Mouse (Mus musculus) limb, embryonic 11.5 days (tissue): Measurements from ENCODE around the gene Gpatch8. TPM values are rescaled to one million over a fixed set of nuclear protein-coding genes. Genes with fewer than 3 reads are reported as not detected.
A peak's percentile ranks its signal among the peaks of the same experiment; 100 is the strongest.

Experiments
- ATAC-seq: fragments of 200-750 bp; cut with Nextera tagmentation; 2 replicates; pipeline ENCODE4 v1.8.0; 2017; ENCODE audit warnings: low read depth; ENCODE audit not compliant: insufficient number of reproducible peaks, low FRiP score, low TSS enrichment
- DNase-seq: peaks from one replicate; pipeline ENCODE4 v3.0.0-alpha.2; 2015; ENCODE audit warnings: low spot score
- H3K27ac ChIP-seq: fragments of 300-500 bp; sonication (generic); replicated peaks from 2 replicates; pipeline ENCODE4 v1.5.1; 2014; ENCODE audit warnings: low read depth, mild to moderate bottlenecking, low read length
- H3K27me3 ChIP-seq: fragments of 300-500 bp; sonication (generic); 2 replicates; pipeline ENCODE4 v1.6.1; 2014; ENCODE audit warnings: mild to moderate bottlenecking, low read length, mixed read lengths; ENCODE audit not compliant: control insufficient read depth, insufficient read depth
- H3K36me3 ChIP-seq: fragments of 300-500 bp; sonication (generic); 2 replicates; pipeline ENCODE4 v1.6.1; 2014; ENCODE audit warnings: mild to moderate bottlenecking, low read length, moderate library complexity, mixed read lengths; ENCODE audit not compliant: control insufficient read depth, insufficient read depth
- H3K4me1 ChIP-seq: fragments of 300-500 bp; sonication (generic); 2 replicates; pipeline ENCODE4 v1.6.1; 2014; ENCODE audit warnings: low read length, mixed read lengths; ENCODE audit not compliant: control insufficient read depth, insufficient read depth
- H3K4me2 ChIP-seq: fragments of 300-500 bp; sonication (generic); 2 replicates; pipeline ENCODE4 v1.6.1; 2014; ENCODE audit warnings: low read depth, mild to moderate bottlenecking, moderate library complexity; ENCODE audit not compliant: severe bottlenecking
- H3K4me3 ChIP-seq: fragments of 300-500 bp; sonication (generic); 2 replicates; pipeline ENCODE4 v1.5.1; 2014; ENCODE audit warnings: low read depth, low read length
- H3K9ac ChIP-seq: fragments of 300-500 bp; sonication (generic); 2 replicates; pipeline ENCODE4 v1.6.1; 2014; ENCODE audit warnings: mild to moderate bottlenecking, low read length
- H3K9me3 ChIP-seq: fragments of 300-500 bp; sonication (generic); 2 replicates; pipeline ENCODE4 v1.6.1; 2016; ENCODE audit warnings: low read length; ENCODE audit not compliant: control insufficient read depth
- WGBS: fragments of 180-500 bp; shearing (Covaris S2); extraction: QIAGEN DNeasy Blood & Tissue Kit; methylation state at CpG from one replicate; pipeline ENCODE4 v1.1.7; 2014; 5-methylcytosine and 5-hydroxymethylcytosine counted together
- polyA plus RNA-seq: library from polyadenylated mRNA; unstranded; fragments of >200 nt; fragmentation: Nextera tagmentation; extraction: Ambion mirVana; gene quantifications from 2 replicates; pipeline ENCODE4 v1.2.1, GENCODE M21; 2014

Gene Gpatch8
- polyA plus RNA-seq, 1 experiment from 2014 or later = 52.9 TPM

- ATAC-seq = no peak
- no peak for DNase-seq
- WGBS = 77% methylated on average over 3 of the region's 3 CpGs
These were observed 31.4 kb upstream of the Gpatch8 start for GRCm38 (mm10) chr11:102587554-102587953.

GRCm38 (mm10) chr11:102586445-102587130 lies 30.4 kb upstream of the Gpatch8 start:
- H3K36me3 ChIP-seq = no peaks in the 10 kb centered on the region
- H3K9ac ChIP-seq = no peak overlapping the region
- peaks cover 2% of the 10 kb centered on the region; the same call in 1 of the 2 replicates for H3K9me3 ChIP-seq
- no peaks in the 10 kb centered on the region for H3K27me3 ChIP-seq
- no peak for DNase-seq
- ATAC-seq = no peak
- 89% methylated on average over 4 of the region's 4 CpGs for WGBS
- H3K4me3 ChIP-seq = no peak overlapping the region
- H3K4me1 ChIP-seq = peaks cover 12% of the 10 kb centered on the region
- H3K4me2 ChIP-seq = no peak overlapping the region
- no peak overlapping the region for H3K27ac ChIP-seq

More at GRCm38 (mm10) chr11:102587554-102587953, 31.4 kb upstream of the Gpatch8 start:
- no peak overlapping the region for H3K4me2 ChIP-seq
- H3K4me3 ChIP-seq = no peak overlapping the region
- no peak overlapping the region for H3K9ac ChIP-seq
- H3K4me1 ChIP-seq = peaks cover 3% of the 10 kb centered on the region; the same call in 1 of the 2 replicates
- no peak overlapping the region for H3K27ac ChIP-seq
- H3K27me3 ChIP-seq = no peaks in the 10 kb centered on the region
- peaks cover 2% of the 10 kb centered on the region; the same call in 1 of the 2 replicates for H3K9me3 ChIP-seq
- no peaks in the 10 kb centered on the region for H3K36me3 ChIP-seq

GRCm38 (mm10) chr11:102582736-102583135 lies 26.5 kb upstream of the Gpatch8 start:
- Histone ChIP-seq H3K27me3 (no peaks in the 10 kb centered on the region), H3K9me3 (peaks cover 2% of the 10 kb centered on the region; the same call in 1 of the 2 replicates), H3K9ac (no peak overlapping the region), H3K4me1 (peaks cover 24% of the 10 kb centered on the region), H3K4me3 (no peak overlapping the region), H3K36me3 (no peaks in the 10 kb centered on the region), H3K4me2 (no peak overlapping the region), H3K27ac (no peak overlapping the region)
- 26% methylated on average over 5 of the region's 5 CpGs for WGBS
- DNase-seq = no peak
- no peak for ATAC-seq

GRCm38 (mm10) chr11:102582016-102582610 lies 25.9 kb upstream of the Gpatch8 start:
- ATAC-seq (no peak), DNase-seq (no peak)
- no peak overlapping the region for H3K4me3 ChIP-seq
- H3K9ac ChIP-seq = no peak overlapping the region
- H3K4me1 ChIP-seq = peaks cover 24% of the 10 kb centered on the region
- peaks cover 2% of the 10 kb centered on the region; the same call in 1 of the 2 replicates for H3K9me3 ChIP-seq
- no peak overlapping the region for H3K4me2 ChIP-seq
- 30% methylated on average over 13 of the region's 13 CpGs for WGBS
- H3K27ac ChIP-seq = no peak overlapping the region
- H3K27me3 ChIP-seq = no peaks in the 10 kb centered on the region
- H3K36me3 ChIP-seq = no peaks in the 10 kb centered on the region

GRCm38 (mm10) chr11:102581281-102582015 lies 25.3 kb upstream of the Gpatch8 start:
- H3K4me2 ChIP-seq = no peak overlapping the region
- no peaks in the 10 kb centered on the region for H3K9me3 ChIP-seq
- DNase-seq = no peak
- ATAC-seq = no peak
- H3K27ac ChIP-seq = no peak overlapping the region
- WGBS = 31% methylated on average over 11 of the region's 11 CpGs
- peaks cover 24% of the 10 kb centered on the region for H3K4me1 ChIP-seq
- no peaks in the 10 kb centered on the region for H3K27me3 ChIP-seq
- H3K4me3 ChIP-seq = no peak overlapping the region
- peak overlapping the region; percentile 14; the same call in 1 of the 2 replicates for H3K9ac ChIP-seq
- H3K36me3 ChIP-seq = no peaks in the 10 kb centered on the region

- H3K4me1 ChIP-seq = peaks cover 24% of the 10 kb centered on the region
- no peak overlapping the region for H3K4me3 ChIP-seq
- no peaks in the 10 kb centered on the region for H3K9me3 ChIP-seq
- 59% methylated on average over 3 of the region's 3 CpGs for WGBS
- H3K27me3 ChIP-seq = no peaks in the 10 kb centered on the region
- no peaks in the 10 kb centered on the region for H3K36me3 ChIP-seq
- peak overlapping the region; percentile 64 for H3K9ac ChIP-seq
- 0 out of 2 replicates have a peak overlapping the region, but pooled peaks have one; percentile 16 for H3K27ac ChIP-seq
- DNase-seq (no peak), ATAC-seq (no peak)
- peak overlapping the region; percentile 42; the same call in 1 of the 2 replicates for H3K4me2 ChIP-seq
These were observed 23.8 kb upstream of the Gpatch8 start for GRCm38 (mm10) chr11:102580034-102580330.

GRCm38 (mm10) chr11:102579165-102580033 lies 23.2 kb upstream of the Gpatch8 start, which contains the start of gene Gm11627:
TSS of gene Gm11627 (minus strand) at chr11:102579461.
- ATAC-seq = peak; percentile 76; the same call in 1 of the 2 replicates
- DNase-seq = peak; percentile 74

More at GRCm38 (mm10) chr11:102579165-102580033, 23.2 kb upstream of the Gpatch8 start, which contains the start of gene Gm11627:
- peak within 1 kb of the TSS; percentile 42 for H3K4me2 ChIP-seq
- H3K4me3 ChIP-seq = peak within 1 kb of the TSS; percentile 19
- no peaks in the 10 kb centered on the region for H3K36me3 ChIP-seq
- peaks cover 24% of the 10 kb centered on the region for H3K4me1 ChIP-seq
- peak within 1 kb of the TSS; percentile 16 for H3K27ac ChIP-seq
- no peaks in the 10 kb centered on the region for H3K9me3 ChIP-seq
- H3K27me3 ChIP-seq = no peaks in the 10 kb centered on the region
- WGBS = 11% methylated on average over 23 of the region's 23 CpGs
- peak within 1 kb of the TSS; percentile 64 for H3K9ac ChIP-seq
